Mouse (Mus musculus) limb, embryonic 11.5 days (tissue): ENCODE results near the gene Hmgcr. TPM values are rescaled to one million over a fixed set of nuclear protein-coding genes. Genes with fewer than 3 reads are reported as not detected.

Source experiments
- ATAC-seq: fragments of 200-750 bp; cut with Nextera tagmentation; 2 replicates; pipeline ENCODE4 v1.8.0; 2017; ENCODE audit warnings: low read depth; ENCODE audit not compliant: insufficient number of reproducible peaks, low FRiP score, low TSS enrichment
- DNase-seq: peaks from one replicate; pipeline ENCODE4 v3.0.0-alpha.2; 2015; ENCODE audit warnings: low spot score
- H3K27ac ChIP-seq: fragments of 300-500 bp; sonication (generic); replicated peaks from 2 replicates; pipeline ENCODE4 v1.5.1; 2014; ENCODE audit warnings: low read depth, mild to moderate bottlenecking, low read length
- H3K27me3 ChIP-seq: fragments of 300-500 bp; sonication (generic); 2 replicates; pipeline ENCODE4 v1.6.1; 2014; ENCODE audit warnings: mild to moderate bottlenecking, low read length, mixed read lengths; ENCODE audit not compliant: control insufficient read depth, insufficient read depth
- H3K36me3 ChIP-seq: fragments of 300-500 bp; sonication (generic); 2 replicates; pipeline ENCODE4 v1.6.1; 2014; ENCODE audit warnings: mild to moderate bottlenecking, low read length, moderate library complexity, mixed read lengths; ENCODE audit not compliant: control insufficient read depth, insufficient read depth
- H3K4me1 ChIP-seq: fragments of 300-500 bp; sonication (generic); 2 replicates; pipeline ENCODE4 v1.6.1; 2014; ENCODE audit warnings: low read length, mixed read lengths; ENCODE audit not compliant: control insufficient read depth, insufficient read depth
- H3K4me2 ChIP-seq: fragments of 300-500 bp; sonication (generic); 2 replicates; pipeline ENCODE4 v1.6.1; 2014; ENCODE audit warnings: low read depth, mild to moderate bottlenecking, moderate library complexity; ENCODE audit not compliant: severe bottlenecking
- H3K4me3 ChIP-seq: fragments of 300-500 bp; sonication (generic); 2 replicates; pipeline ENCODE4 v1.5.1; 2014; ENCODE audit warnings: low read depth, low read length
- H3K9ac ChIP-seq: fragments of 300-500 bp; sonication (generic); 2 replicates; pipeline ENCODE4 v1.6.1; 2014; ENCODE audit warnings: mild to moderate bottlenecking, low read length
- H3K9me3 ChIP-seq: fragments of 300-500 bp; sonication (generic); 2 replicates; pipeline ENCODE4 v1.6.1; 2016; ENCODE audit warnings: low read length; ENCODE audit not compliant: control insufficient read depth
- WGBS: fragments of 180-500 bp; shearing (Covaris S2); extraction: QIAGEN DNeasy Blood & Tissue Kit; methylation state at CpG from one replicate; pipeline ENCODE4 v1.1.7; 2014; 5-methylcytosine and 5-hydroxymethylcytosine counted together
- polyA plus RNA-seq: library from polyadenylated mRNA; unstranded; fragments of >200 nt; fragmentation: Nextera tagmentation; extraction: Ambion mirVana; gene quantifications from 2 replicates; pipeline ENCODE4 v1.2.1, GENCODE M21; 2014

The Hmgcr gene
- polyA plus RNA-seq, result 132 and 142 TPM in 2 replicates

DNA sequence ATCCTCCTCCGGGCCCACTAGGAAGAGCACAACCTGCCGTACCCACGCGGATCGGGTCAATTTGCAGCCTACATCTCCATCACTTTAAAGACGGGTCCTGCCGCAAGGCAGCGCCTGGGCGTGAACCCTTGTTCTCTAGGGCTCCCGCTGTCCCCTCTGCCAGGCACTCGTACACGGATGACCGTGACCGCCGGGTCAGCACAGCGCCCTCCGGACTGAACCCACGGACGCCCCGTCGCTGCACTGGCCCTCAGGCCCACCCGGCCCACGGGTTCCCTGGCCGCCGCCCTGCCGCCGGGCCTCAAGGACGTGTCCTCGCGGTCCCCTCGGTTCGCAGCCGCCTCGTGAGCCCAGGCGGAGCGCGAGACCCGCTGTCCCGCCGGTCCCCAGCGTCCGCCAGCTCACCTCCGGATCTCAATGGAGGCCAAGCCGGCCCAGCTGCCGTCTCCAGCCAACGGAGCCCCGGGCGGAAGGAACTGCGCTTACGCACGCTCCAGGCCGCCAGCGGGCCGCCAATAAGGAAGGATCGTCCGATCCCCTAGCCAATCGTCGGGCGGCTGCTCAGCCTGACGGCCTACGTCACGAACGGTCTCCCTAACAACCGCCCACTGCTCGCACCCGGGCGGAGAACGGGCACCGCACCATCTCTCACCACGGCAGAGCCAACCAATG is at the start of gene Hmgcr:
Gene Hmgcr, minus strand, starts transcription at position 531 of the 672 bp plus-strand sequence.
- H3K9ac ChIP-seq, result peak within 1 kb of the TSS; percentile 84
- DNase-seq (peak; percentile 97), ATAC-seq (peak; percentile 100)
- under 1% methylated on average over 70 of the region's 70 CpGs for WGBS
- no peaks in the 10 kb centered on the region for H3K27me3 ChIP-seq
- H3K9me3 ChIP-seq, result no peaks in the 10 kb centered on the region
- peak within 1 kb of the TSS; percentile 59 for H3K4me3 ChIP-seq
- peaks cover 4% of the 10 kb centered on the region for H3K36me3 ChIP-seq
- peak within 1 kb of the TSS; percentile 55 for H3K4me2 ChIP-seq
- peaks cover 8% of the 10 kb centered on the region for H3K4me1 ChIP-seq
- H3K27ac ChIP-seq, result peak within 1 kb of the TSS; percentile 68

DNA sequence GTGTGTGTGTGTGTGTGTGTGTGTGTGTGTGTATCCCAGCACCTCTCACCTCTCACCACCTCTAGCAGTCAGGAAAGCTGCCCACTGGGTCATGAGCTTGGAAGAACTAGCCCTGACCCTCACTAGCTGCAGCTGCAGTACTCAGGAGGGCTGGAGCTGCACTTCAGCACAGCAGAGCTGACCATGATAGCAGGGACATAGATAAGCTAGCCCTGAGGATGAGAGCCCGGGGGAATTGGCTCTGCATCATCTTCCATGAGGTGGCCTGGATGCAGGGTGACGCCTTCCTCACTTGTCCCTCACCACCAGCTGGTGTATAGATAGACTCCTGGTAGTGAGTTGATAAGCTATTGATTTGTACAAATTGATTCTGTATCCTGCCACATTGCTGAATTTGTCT is 49.3 kb upstream of the Hmgcr start:
- Histone ChIP-seq H3K36me3 (no peaks in the 10 kb centered on the region), H3K9me3 (no peaks in the 10 kb centered on the region), H3K27me3 (no peaks in the 10 kb centered on the region), H3K4me3 (no peak overlapping the region), H3K4me1 (no peaks in the 10 kb centered on the region), H3K4me2 (no peak overlapping the region), H3K9ac (no peak overlapping the region), H3K27ac (no peak overlapping the region)
- WGBS, result 77% methylated on average over 2 of the region's 2 CpGs
- ATAC-seq (no peak), DNase-seq (no peak)

DNA sequence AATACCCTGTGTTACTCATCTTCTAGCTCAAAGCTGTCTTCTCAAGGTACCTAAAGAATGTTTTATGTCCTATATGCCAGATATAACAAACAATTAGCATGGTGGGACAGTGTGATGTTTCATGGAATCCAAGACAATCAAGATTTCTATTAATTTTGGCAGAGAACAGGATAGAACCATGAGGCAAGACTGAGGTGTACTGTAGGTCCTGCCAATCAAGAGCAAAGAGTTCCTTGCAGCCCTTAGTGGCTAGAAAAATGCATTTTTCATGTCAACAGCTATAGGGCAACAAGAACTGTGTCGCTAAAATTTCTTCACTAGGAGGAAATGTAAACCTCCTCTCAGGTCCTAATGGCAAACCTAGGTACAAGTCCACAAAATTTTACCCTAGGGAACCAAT is 47.1 kb upstream of the Hmgcr start:
- no peak for ATAC-seq
- H3K4me1 ChIP-seq, result no peaks in the 10 kb centered on the region
- 70% methylated on average over 1 of the region's 1 CpGs for WGBS

DNA sequence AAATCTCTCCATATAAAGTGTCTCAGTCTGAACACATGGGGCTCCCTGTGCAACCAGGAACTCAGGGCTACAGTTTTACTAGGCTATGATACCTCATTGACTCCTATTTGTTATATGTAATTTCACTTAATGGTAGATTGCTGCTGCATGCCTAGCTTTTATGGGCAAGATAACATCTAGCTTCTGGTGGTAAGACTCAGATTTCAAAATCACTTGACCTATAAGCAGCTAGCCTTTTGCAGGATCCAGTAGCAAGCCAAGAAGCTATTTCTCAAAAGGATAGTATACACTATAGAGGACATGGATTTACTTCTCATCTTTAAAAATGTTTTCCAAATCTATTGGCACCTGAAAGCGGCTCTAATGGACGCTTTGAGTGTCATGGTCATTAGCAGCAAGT is 45.6 kb upstream of the Hmgcr start:
- no peak for ATAC-seq
- WGBS, result 90% methylated on average over 2 of the region's 2 CpGs
- no peaks in the 10 kb centered on the region for H3K27me3 ChIP-seq

More for the DNA sequence above, 47.1 kb upstream of the Hmgcr start:
- Histone ChIP-seq H3K4me2 (no peak overlapping the region), H3K27me3 (no peaks in the 10 kb centered on the region), H3K9me3 (no peaks in the 10 kb centered on the region), H3K9ac (no peak overlapping the region), H3K27ac (no peak overlapping the region), H3K36me3 (no peaks in the 10 kb centered on the region), H3K4me3 (no peak overlapping the region)
- DNase-seq, result no peak

DNA sequence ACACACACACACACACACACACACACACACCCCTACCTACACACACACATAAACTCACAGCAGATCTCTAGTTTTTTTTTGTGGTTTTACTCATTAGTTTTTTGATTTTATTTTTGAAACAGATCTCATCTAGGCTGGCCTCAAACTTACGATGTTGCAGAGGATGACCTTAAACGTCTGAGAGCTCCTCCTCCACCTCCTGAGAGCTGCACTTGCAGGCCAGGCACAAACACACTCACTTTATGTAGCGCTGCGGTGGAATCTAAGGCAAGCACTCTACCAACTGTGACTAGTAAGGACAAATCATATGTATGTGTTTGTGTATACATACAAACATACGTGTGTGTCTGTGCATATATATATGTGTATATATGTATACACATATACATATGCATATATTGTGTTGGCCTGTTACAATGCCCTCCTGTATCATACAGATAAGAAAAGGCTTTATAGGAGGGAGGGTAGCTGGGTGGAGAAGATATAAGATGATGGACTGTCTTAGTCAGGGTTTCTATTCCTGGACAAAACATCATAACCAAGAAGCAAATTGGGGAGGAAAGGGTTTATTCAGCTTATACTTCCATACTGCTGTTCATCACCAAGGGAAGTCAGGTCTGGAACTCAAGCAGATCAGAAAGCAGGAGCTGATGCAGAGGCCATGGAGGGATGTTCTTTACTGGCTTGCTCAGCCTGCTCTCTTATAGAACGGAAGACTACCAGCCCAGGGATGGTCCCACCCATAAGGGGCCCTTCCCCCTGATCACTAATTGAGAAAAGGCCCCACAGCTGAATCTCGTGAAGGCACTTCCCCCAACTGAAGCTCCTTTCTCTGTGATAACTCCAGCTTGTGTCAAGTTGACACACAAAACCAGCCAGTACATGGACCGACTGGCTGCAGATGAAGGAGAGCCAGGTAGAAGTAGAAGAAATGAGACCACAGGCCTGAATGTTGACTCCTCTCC is 38.8 kb upstream of the Hmgcr start:
- H3K9me3 ChIP-seq, result no peaks in the 10 kb centered on the region
- no peak overlapping the region for H3K4me2 ChIP-seq
- no peak for ATAC-seq
- H3K4me1 ChIP-seq, result no peaks in the 10 kb centered on the region
- H3K4me3 ChIP-seq, result no peak overlapping the region
- H3K27ac ChIP-seq, result no peak overlapping the region
- no peaks in the 10 kb centered on the region for H3K27me3 ChIP-seq
- 71% methylated on average over 8 of the region's 8 CpGs for WGBS
- no peaks in the 10 kb centered on the region for H3K36me3 ChIP-seq
- no peak overlapping the region for H3K9ac ChIP-seq
- DNase-seq, result no peak

More for the DNA sequence above, 45.6 kb upstream of the Hmgcr start:
- no peak for DNase-seq
- Histone ChIP-seq H3K9me3 (no peaks in the 10 kb centered on the region), H3K4me2 (no peak overlapping the region), H3K36me3 (no peaks in the 10 kb centered on the region), H3K4me1 (no peaks in the 10 kb centered on the region), H3K4me3 (no peak overlapping the region), H3K27ac (no peak overlapping the region), H3K9ac (no peak overlapping the region)

DNA sequence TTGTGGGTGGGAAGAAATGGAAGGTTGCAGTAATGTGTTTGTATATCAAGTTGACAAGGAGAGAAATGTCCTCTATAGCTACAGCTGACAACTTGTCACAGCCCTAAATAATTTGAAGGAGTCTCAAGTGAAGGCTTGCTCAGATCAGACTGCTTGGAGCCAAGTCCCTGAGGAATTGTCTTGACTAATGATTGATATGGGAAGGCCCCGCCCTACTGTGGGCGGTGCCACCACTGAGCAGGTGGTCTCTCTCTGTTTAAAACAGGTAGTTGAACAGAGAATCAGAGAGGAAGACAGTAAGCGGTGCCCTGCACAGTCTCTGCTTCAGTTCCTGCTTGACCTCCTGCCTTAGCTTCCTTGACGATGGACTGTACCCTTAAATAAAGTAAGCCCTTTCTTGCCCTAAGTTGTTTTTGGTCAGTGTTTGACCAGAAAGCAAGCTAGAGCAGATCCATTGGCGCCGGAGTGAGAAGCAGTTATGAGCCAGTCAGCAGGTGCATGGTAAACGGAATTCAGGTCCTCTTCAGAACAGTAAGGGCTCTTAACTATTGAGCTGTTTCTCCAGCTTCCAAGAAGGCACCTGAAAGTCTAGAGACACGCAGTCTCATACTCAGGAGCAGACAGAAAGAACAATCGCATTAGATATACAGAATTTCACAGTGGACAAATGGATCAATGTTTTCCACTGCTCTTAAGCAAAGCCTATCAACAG is 32.0 kb upstream of the Hmgcr start:
- Histone ChIP-seq H3K9ac (no peak overlapping the region), H3K27ac (no peak overlapping the region), H3K36me3 (no peaks in the 10 kb centered on the region), H3K4me2 (no peak overlapping the region), H3K4me3 (no peak overlapping the region), H3K9me3 (no peaks in the 10 kb centered on the region), H3K4me1 (no peaks in the 10 kb centered on the region), H3K27me3 (no peaks in the 10 kb centered on the region)
- 75% methylated on average over 9 of the region's 9 CpGs for WGBS
- DNase-seq (no peak), ATAC-seq (no peak)

DNA sequence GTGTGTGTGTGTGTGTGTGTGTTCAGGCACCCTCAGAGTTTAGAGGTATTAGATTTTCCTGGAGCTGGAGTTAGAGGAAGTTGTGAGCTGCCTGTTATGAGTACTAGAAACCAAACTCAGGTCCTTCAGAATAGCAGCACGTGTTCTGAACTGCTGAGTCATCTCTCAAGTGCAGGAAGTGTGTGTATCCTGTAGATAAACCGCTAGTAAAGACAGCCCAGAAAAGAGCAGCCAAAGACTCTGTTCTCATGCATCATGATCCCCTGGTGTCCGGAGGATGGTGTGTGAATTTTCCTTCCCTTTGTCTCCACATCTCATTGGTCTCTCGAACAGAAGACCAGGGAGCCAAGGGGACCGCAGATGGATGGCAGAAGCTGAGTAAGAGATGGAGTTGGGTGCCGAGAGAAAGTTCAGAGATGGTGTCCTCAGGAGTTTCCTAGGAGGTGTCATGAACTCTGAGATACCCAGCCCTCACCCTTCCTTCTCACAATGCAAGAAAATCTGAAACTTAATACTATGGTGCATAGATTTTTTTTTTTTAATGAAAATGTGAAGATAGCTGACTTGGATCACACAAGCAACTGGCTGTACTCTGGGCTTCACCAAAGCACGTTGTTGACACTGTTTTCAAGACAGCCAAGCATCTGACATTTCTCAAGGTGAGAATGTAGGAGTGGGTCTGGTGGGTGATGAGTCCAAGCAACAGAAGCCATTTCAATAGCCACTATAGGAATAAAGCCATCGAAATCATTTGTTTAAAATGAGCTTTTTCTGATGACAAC is 27.3 kb upstream of the Hmgcr start:
- no peak overlapping the region for H3K9ac ChIP-seq
- ATAC-seq (no peak), DNase-seq (no peak)
- H3K4me2 ChIP-seq, result no peak overlapping the region
- no peaks in the 10 kb centered on the region for H3K4me1 ChIP-seq
- no peaks in the 10 kb centered on the region for H3K9me3 ChIP-seq
- H3K27ac ChIP-seq, result no peak overlapping the region
- H3K4me3 ChIP-seq, result no peak overlapping the region
- no peaks in the 10 kb centered on the region for H3K36me3 ChIP-seq
- WGBS, result 84% methylated on average over 8 of the region's 8 CpGs
- H3K27me3 ChIP-seq, result no peaks in the 10 kb centered on the region
